Mouse (Mus musculus) heart, postnatal 36 days (tissue): ENCODE measurements around the gene Ppp1r12a. TPM values are rescaled to one million over a fixed set of nuclear protein-coding genes. Genes with fewer than 3 reads are reported as not detected.
"Not testable (repeated sequence)": the region's sequence is repeated elsewhere in the genome, so short reads cannot be mapped to it uniquely, and the experiment has no call there.

Experiments
- DNase-seq, 2 experiments: peaks; one replicate each; pipeline ENCODE4 v3.0.0; 2021 to 2022
- intact Hi-C: fragments of 180-260 bp; cut with DNase I; formaldehyde crosslinking; loops from one replicate; pipeline ENCODE4 v1.15.1; 2025
- total RNA-seq, 2 experiments: library from RNA; stranded (reverse); gene quantifications; 2 replicates each; pipeline ENCODE4 v1.2.3; 2021

The Ppp1r12a gene
- total RNA-seq, 2 experiments from 2014 or later = 55.4 to 61.8 TPM

DNA sequence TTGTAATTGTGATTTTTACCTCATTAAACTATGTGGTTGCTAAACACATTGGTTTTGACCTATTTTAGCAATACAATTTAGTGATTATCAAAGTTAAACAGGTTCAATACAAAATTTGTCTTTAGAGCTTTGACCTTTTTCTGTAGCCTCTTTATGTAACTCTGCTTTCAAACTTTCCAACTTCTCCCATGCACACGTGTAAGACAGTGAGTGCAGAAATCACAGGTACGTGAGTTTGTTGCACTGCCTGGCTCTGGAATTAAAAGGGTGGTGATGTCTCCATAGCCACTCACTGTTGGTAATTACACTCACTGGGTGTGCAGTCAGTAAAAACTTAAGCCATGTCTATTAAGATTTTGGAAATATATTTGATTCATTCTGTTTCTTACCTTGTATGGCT lies 30.3 kb downstream of the Ppp1r12a start:
- intact Hi-C loops = loop anchor here (5.0 kb wide), 2 partner anchors 335 to 390 kb away; no protein-coding TSS in a partner anchor
- DNase-seq = no peak

DNA sequence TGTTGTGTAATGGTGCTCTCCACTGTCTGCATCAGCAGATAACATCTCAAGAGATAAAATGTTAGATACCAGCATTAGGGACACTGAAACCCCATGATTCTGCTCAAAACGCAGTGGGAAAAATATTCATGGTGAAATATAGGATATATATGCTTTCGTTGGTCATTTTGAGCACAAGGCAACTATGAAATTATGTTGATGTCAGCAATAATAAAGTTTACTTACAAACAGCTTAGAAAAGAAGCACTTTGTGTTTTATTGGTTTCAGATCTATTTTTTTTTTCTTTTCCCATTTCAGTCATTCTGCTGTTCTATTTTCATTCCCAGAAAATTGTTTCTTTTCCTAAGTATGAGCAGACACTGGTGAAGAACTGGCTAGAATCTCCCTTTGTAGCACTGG lies 34.1 kb downstream of the Ppp1r12a start:
- intact Hi-C loops = no loop called here
- no peak for DNase-seq

DNA sequence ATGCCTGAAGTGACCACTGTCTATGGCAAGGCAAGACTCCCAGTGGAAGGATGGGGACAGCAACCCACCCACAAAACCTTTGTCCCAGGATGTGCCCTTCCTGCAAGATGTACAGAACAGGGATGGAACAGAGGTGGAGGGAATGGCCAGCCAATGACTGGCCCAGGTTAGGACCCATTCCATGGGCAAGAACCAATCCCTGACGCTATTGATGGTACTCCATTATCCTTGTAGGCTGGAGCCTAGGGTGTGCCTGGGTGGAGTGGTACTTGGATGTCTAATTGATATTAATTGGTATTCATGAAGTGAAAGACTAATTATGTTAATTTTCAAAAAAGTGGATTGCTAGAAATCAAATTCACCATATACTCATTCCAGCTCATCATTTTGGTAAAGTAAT lies 35.5 kb downstream of the Ppp1r12a start:
- no peak for DNase-seq
- intact Hi-C loops = no loop called here

DNA sequence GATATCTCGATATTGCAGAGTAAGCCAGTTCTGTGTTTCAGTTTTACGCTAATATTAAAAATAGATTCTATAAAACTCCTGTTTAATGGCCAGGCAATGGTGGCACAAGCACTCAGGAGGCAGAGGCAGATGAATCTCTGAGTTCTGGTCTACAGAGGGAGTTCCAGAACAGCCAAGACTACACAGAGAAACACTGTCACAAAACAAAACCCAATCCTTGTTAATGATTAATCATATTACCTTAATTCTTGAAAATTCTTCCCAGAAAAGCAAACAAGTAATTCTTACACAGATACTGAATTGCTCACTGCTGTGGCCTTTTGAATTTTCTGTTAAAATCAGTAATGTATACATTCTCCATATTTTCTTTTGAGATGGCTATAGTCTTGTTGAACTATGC lies 37.0 kb downstream of the Ppp1r12a start:
- intact Hi-C loops = no loop called here

DNA sequence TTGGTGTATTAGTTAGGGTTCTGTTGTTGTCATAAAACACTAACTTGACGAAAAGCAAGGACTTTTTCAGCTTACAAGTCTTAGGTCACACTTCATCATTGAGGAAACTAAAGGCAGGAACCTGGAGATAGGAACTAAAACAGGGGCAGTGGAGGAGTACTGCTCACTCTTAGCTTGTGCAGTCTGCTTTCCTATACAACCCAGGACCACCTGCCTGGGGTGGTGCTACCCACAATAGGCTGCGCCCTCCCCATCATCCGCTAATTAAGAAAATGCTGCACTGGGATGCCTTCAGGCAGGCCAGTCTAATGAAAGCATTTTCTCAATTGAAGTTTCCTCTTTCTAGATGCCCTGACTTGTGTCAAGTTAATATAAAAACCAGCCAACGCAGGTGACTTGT lies 40.1 kb downstream of the Ppp1r12a start:
- DNase-seq = no peak
- intact Hi-C loops = loop anchor here (5.0 kb wide), 1 partner anchor 35 kb away; no protein-coding TSS in a partner anchor

More for the DNA sequence above, 37.0 kb downstream of the Ppp1r12a start:
- no peak for DNase-seq

DNA sequence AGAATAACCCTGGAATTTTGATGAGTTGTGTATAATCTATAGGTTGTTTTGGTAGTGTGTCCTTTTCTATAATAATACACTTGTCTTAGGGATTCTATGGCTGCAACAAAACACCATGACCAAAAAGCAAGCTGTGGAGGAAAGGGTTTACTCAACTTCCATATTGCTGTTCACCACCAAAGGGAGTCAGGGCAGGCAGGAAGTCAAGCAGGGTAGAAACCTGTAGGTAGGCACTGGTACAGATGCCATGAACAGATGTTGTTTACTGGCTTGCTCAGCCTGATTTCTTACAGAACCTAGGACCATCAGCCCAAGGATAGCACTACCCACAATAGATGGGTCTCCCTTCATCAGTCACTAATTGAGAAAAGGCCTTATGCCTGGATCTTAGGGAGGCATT lies 41.4 kb downstream of the Ppp1r12a start:
- DNase-seq = no peak
- intact Hi-C loops = loop anchor here (1.0 to 5.0 kb wide), 2 partner anchors 12 to 36 kb away; no protein-coding TSS in a partner anchor

DNA sequence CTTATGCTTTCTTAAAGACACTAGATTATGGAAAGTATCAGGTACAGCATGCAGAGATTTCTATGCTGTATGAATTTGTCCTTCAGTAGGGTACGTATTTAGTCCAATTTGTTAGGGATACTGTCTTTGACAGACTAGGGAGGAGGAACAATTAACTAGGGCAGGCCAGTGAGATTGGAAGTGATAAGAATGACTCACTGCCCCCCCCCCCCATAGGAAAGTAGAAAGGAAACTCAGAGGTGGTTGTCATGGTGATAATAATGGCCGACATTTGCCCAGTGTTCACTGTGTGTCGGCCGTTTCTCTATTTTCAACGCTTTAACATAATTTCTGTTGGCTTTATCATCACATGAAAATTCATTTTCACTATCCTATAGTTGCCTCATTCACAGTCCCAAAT lies 47.4 kb downstream of the Ppp1r12a start:
- intact Hi-C loops = no loop called here
- DNase-seq = no peak

DNA sequence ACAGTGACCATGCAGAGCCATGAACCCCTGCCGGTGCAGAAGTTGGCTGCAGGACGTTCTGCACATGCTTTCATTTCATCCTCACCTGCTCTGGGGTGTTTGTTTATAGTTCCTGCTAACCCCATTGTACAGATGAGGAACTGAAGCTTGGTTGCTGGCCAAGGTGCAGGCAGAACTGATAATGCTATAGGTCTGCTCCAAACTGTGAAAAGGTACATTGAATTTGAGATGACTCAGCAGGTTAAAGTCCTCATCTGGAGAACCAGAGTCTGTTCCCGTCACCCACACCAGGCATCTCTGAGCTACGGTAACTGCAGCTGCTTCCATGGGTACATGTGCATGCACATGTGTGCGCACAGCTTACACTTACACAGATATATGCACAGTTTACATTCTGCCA lies 62.4 kb downstream of the Ppp1r12a start:
- intact Hi-C loops = no loop called here
- DNase-seq = no peak

DNA sequence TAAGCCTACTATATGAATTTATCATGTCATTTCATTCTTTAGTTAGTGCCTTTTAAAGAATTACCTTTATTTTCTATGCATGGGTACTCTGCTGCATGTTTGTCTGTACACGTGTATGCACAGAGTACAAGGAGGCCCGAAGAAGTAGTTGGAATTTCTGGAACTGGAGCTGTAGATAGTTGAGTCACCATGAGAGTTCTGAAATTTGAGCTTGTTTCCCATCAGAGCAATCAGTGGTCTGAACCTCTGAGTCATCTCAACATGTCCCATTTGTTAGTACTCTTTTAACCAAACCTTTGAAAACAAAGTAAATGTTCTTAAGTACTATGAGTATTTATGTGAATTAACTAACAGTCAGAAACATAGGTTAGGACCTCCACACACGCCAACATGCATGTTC lies 75.1 kb downstream of the Ppp1r12a start:
- intact Hi-C loops = no loop called here
- DNase-seq = no peak

DNA sequence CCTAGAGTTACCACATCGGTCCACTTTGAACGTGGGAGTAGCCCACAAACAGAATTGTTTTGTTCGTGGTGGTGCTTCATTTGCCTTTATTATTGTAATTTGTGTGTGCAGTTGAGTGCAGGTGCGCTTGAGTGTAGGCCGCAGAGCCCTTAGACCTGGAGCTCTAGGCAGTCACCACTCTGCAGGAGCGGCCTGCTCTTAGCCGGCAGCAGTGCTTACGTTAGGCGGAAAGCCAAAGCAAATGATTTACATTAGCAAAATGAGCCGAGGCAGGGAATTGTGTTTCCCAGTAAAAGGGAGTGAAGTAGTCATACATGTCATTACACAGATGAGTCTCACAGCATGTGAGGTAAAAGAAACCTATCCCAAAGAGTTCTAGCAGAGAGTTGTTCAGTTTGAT lies 77.1 kb downstream of the Ppp1r12a start:
- no peak for DNase-seq
- intact Hi-C loops = no loop called here

DNA sequence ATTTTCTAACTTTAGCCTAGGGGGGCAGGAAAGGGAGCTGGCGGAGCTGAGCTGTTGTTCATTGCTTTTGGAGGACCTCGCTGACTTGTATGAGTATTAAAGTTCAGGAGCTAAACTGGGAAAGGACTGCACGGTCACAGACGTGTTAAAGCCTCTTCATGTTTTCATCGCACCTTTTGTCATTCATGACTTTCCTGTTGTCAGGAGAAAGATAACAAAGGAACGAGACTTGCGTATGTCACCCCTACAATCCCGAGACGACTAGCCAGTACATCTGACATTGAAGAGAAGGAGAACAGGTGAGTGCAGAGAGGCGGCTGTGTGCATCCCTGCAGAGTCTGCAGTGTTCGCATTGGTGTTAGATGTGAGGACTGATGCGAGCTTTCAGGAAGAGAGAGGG lies 88.7 kb downstream of the Ppp1r12a start:
- DNase-seq = no peak
- intact Hi-C loops = loop anchor here (2.0 kb wide), 1 partner anchor 16 kb away; no protein-coding TSS in a partner anchor

DNA sequence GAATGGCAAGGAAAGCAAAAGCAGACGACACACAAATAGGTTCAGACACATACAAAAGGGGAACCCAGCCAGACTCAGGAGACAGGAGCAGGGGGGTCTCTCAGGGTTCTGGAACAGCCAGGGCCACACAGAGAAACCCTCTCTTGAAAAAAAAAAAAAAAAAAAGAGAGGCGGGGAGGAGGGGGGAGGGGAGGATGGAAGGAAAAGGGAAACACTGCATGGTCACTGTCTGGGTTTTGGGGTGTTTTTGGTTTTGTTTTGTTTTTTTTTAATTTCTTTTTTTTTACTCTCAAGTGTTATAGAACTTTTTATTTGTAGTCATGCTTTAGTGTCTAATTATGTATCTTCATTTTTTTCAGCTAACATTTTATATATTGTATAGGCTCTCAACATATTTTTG lies 89.2 kb downstream of the Ppp1r12a start:
- DNase-seq = no peak
- intact Hi-C loops = loop anchor here (2.0 kb wide), 1 partner anchor 16 kb away; no protein-coding TSS in a partner anchor

DNA sequence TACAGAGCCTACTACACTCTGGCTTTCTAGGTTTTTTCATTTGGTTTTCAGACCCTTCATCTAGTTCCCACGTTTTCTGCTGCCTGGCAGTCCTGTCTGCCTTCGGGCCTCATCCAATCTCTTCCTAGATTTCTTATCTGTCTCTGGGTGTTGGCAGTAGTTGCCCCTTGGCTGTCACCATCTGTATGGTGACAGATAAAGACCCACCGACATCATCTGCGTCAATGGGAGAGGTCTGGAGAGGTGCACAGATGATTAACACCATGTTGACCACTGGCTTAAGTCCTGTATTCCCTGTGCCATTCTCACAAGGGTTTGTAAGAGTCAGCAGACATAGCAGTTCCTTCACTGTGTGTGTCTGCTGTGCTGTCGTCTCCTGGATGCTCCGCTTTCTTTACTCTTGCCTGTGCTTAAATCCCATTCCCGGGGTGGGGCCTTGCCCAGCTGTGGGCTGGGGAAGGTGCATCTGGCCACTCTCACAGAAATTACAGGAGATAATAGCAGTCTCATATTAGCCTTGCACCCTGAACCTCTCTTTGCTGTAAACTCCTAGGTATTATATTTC lies 93.9 kb downstream of the Ppp1r12a start:
- no peak for DNase-seq
- intact Hi-C loops = no loop called here

DNA sequence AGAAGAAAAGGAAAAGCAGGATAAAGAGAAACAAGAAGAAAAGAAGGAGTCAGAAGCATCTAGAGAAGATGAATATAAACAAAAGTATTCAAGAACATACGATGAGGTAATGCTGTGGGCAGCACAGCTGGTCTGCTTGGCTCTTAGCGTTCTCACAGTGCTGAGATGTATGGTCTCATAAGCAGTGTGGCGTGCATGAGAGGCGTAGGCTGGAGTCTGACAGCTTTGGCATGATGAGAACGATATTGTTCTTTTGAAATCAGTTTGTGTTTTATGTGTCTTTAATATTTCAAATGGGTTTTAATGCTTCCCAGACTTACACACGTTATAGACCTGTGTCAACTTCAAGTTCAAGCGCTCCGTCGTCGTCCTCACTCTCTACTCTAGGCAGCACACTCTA lies 98.9 kb downstream of the Ppp1r12a start:
- intact Hi-C loops = no loop called here
- DNase-seq = no peak

DNA sequence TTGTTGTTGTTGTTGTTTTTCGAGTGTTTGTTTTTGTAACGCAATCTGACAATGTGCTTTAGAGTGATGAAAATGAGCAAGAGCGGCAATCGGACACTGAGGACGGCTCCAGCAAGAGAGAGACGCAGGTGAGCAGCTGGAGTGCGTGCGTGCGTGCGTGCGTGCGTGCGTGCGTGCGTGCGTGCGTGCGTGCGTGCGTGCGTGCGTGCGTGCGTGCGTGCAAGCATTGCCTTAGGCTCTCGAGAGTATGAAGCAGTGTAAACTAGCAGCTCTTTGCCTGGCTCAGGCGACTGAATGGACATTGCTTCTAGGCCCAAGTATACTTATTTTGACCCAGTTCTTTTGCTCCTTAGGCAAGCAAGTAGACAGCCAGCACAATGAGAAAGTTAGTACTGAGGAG lies 102.6 kb downstream of the Ppp1r12a start:
- intact Hi-C loops = loop anchor here (5.0 kb wide), 1 partner anchor 102 kb away; the partner anchor contains the start of gene Ppp1r12a
- no peak for DNase-seq

DNA sequence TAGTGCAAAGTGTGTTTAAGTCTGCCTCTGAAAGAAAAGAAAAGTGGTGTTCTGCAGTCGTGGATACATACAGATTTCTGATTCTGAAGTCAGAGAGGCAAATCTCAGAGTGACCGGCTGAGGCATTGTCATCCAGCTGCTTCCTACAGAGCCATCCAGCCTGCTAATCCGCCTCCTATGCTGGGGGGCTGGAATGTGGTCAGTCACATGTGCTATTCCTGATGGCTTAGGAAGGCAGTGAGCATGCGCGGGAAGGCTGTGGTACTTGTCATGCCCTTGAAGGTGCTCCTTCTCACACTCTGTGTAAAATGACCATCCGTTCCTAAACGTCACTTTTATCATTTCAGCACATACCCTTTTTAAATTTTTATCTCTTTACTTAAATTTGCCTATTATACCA lies 109.2 kb downstream of the Ppp1r12a start:
- DNase-seq = no peak
- intact Hi-C loops = no loop called here

DNA sequence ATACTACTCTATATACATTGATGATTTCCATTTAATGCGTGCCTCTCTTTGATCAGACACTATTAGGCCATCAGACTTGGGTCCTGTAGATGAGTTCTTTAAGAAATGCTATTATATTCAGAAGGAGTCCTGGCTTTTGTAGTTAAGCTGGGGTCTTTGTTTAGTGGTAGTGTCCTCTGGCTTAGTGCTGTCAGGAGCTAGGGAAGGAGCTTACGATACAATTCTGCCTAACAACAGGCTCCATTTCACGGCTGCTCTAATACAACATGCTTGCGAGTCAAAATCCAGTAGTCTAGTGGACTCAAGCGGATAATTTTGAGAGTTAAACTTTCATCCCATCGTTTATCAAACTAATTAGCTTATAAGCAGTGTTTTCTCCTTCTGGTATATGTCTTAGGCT lies 114.7 kb downstream of the Ppp1r12a start:
- no peak for DNase-seq
- intact Hi-C loops = loop anchor here (5.0 kb wide), 1 partner anchor 344 kb away; no protein-coding TSS in a partner anchor

DNA sequence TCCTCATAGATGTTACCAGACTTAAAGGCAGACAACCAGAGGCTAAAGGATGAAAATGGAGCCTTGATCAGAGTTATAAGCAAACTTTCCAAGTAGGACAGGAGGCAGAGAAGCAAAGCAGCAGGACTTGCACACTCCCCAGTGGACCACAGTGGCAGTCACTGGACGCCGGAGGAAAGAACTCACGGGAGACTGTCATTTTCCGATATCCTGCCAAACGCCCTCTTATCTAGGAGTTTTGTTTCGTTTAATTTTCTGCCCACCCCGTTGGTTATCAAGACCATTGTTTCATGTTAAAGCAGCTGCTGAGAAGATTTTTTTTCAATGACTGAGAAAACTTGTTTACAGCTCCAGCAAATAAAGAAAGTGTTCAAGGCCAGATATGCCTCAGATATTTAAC lies 115.2 kb downstream of the Ppp1r12a start:
- DNase-seq = no peak
- intact Hi-C loops = loop anchor here (5.0 kb wide), 1 partner anchor 345 kb away; no protein-coding TSS in a partner anchor

DNA sequence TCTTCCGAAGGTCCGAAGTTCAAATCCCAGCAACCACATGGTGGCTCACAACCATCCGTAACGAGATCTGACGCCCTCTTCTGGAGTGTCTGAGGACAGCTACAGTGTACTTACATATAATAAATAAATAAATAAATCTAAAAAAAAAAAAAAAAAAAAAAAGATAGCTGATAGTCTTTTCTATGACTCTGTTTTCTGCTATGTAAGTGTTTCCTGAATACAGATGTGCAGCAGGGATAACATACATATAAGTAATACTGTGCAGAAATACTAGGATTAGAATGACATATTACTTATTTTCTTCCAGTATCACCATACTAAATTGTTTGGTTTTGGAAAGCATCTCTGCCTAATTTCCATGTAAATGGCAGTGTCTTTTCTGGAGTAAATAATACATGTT lies 119.1 kb downstream of the Ppp1r12a start:
- intact Hi-C loops, DNase-seq: not testable (repeated sequence)

DNA sequence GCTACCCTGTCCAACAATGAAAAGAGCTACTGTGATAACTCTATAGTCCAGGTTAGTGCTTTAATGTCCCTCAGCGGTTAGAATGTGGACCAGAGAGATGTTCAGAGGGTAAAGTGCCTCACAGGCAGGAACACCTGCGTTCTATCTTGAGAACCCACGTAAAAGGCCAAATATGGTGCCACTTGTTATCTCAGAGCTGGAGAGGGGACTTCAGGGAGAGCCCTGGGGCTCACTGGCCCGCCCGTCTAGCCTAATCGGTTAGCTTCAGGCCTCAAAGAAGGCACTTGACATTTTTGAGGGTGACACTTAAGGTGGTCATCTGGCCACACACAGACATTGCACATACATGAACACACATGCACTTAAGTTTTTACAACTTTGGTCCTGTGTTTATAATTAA lies 120.4 kb downstream of the Ppp1r12a start:
- no peak for DNase-seq
- intact Hi-C loops = no loop called here

DNA sequence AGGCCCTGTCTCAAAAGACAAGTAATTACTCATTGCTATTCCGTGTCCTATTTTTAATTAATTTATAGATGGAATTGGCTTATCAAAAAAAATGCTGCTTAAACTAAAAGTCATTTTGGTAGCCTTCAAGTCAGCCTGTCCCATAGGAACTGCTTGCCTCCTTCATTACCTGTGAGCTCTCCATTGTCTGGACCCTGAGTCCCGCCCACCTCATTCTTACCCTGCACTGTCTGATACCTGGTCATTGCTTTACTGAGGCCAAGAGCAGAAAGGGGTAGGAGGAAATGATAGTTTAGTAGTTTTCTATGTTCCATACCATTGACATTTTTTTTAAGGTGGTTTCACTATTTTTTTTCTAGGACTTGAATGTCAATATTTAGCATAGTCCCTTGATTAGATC lies 121.4 kb downstream of the Ppp1r12a start:
- intact Hi-C loops = no loop called here
- no peak for DNase-seq

DNA sequence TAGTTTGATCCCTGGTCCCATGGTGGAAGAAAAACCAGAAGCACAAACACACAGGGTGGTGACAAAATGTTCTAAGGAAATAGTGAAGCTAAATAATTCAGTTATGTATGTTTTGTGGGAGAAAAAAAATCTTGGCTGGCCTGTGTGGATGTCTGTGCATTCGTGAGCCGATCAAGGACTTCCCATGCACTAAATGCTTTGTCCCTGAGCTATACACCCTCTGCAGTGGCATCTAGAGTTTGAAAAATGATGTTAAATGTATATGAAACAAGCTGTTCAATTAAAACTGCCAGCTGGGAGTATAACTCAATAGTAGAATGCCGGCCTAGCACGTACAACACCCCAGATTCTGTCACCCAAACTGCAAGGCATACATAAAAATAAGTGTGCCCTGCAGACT lies 121.8 kb downstream of the Ppp1r12a start:
- intact Hi-C loops = no loop called here
- no peak for DNase-seq

DNA sequence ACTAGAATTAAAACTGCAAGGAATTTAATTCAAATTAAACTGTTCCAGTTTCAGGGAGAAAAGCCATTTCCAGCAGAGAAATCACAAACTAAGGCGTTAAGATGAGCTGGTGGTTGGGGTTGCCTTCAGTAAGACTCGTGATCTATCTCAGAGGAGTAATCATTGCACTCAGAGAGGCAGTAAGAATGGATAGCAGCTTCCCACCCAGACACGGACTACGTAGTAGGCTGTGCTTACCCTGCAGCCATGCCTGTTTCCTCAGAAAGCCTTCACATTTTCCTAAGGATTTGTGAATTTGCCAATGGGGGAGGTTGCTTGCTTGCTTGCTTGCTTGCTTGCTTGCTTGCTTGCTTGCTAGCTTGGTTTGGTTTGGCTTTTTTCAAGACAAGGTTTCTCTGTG lies 122.5 kb downstream of the Ppp1r12a start:
- intact Hi-C loops = no loop called here
- DNase-seq = no peak
